Mouse (Mus musculus): Measurements from ENCODE around the gene Nap1l4.

Nap1l4 gene

DNA sequence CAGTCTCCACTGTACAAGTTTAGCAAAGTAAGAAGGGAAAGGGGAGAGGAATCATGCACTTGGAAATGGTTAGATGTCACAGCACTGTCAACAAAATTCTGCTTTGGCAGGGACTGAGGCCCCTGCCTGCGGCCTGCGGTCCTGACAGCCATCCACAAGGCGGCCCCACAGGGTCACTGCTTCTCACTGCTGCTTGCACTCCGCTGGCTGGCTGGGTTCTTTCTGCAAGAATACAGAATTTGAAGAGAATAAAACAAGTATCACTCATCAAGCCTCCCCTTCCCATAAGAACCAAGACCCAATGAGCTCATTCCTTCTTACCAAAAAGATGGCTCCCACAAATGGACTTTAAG, 34.5 kb downstream of the Nap1l4 start:
- DNase-seq: no peak

DNA sequence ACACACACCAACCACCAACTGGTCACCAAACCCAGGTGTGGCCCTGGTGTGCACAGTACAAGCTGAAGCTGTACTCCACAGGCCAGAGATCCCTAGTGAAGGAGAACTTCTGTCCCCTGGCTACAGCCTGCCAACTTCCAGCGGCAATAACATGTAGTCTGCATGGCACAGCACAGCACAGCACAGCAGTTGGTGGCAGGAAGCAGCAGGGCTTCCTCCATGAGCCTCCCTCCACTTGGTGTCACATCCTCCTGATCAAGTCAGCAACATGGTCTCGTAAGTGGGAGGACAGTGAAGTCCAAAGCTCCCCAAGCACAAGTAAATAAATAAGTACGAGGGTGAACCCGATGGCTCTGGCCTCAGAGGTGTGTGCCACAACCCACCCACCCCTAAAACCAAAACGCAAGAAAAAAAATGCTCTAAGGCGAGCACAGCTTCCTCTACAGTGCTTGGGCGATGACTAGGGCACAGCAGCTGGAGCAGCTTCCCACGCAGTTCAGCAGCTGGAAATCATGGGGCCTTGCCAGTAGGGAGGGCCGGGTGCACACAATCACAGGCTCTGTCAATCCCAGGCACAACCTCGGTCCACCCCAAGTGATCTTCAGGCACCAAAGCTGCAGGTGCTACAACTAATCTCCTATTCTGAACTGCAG, 35.0 kb downstream of the Nap1l4 start:
- no peak for DNase-seq

DNA sequence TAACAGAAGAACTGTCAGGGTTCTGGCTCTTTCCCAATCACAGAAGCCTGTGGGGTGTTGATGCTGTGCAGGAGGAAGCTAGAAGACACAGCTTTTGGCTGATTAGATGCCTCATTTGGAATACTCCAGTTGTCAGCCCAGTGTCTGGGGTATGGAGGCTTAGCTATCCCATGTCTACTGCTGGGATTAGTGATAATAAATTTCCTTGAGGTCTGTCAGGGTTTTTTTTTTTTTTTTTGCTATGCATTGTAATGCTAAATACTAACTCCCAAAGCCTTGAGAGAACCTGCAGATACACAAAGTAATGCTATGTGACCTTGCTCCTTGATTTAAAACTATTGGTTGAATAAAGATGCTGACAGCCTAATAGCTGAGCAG, 37.6 kb downstream of the Nap1l4 start:
- no peak for DNase-seq

DNA sequence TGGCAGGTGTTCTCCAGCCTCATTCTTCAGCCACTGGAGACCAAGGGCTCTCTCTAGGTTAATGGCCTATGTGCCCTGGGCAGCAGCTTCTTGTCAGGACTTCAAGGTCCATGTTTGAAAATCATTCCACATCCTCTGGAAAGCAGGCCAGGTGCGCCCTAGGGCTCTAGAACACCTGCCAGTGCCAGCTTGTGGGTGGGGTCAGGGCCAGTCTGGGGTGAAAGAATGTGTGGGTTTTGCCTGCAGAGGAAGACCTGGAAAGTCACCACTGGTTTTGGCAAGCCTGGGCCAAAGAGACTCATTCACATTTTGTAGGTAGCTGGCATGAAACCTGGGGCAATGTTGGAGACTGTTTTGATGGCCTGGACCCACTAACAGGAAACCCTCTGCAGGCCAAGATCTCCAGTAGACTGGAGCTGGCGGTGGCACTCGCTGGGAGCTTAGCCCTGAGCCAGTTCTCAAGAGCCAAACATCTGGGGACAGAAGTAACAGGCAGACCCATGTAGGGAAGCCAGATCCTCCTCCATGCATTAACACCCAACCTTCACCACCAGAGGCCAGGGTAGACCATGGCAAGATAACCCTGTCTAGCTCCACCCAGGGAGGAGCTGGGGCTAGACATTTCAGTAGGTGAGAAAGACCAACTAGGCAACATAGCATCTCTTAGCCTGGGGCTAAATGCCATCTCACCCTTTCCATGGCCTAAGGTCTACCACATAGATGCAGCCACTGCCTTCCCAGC, 38.1 kb downstream of the Nap1l4 start:
- DNase-seq: no peak

DNA sequence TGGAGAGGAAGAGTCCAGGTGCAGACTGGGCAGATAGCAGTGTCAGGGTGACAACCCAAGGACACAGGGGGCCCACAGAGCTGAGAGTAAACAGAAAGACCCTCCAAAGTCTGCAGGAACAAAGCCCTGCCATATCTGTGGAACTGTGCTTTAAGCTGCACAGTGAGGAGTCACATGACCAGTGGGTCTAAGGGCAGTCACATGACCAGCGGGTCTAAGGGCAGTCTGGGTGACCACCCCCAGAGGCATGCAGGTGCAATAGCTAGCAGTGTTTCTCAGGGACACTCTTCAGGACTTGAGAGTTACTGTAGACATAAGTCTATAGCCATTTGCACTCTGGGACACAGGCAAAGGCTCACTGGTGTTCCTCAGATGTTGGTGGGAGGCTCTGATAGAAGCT, 39.3 kb downstream of the Nap1l4 start:
- no peak for DNase-seq

DNA sequence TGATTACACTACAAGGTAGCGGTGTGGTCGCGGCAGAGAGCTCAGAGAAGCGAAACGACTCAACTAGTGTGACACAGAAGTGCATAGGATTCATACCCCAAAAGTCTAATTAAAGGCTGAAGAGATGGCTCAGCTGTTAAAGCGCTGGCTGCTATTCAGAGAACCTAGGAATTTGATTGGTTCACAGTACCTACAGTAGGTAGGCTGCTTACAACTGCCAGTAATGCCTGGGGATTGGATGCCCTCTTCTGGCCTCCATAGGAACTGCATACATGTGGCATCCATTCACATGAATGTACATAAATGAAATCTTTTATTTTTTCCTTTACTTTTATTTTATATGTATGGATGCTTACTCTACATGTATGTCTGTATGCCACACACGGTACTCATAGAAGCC, 42.2 kb downstream of the Nap1l4 start:
- DNase-seq: peak; percentile 72 to 79

DNA sequence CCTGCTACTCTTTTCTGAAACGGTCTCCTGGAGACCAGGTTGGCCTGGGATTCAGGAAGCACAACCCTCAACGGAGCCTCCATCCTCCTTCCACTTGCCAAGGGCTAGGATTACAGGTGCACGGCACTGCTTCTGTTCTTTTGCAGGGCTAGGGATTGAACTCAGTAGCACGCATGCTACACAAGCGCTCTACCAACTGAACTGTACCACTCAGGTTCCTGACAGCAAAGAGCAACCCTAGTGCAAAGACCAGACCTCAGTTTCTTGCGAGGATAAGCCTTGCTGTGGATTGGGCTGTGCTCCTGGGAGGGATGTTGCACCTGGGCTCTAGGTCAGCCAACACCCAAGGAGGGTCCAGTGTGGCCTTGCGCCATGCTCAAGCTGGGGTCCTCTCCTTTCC, 42.6 kb downstream of the Nap1l4 start:
- no peak for DNase-seq

DNA sequence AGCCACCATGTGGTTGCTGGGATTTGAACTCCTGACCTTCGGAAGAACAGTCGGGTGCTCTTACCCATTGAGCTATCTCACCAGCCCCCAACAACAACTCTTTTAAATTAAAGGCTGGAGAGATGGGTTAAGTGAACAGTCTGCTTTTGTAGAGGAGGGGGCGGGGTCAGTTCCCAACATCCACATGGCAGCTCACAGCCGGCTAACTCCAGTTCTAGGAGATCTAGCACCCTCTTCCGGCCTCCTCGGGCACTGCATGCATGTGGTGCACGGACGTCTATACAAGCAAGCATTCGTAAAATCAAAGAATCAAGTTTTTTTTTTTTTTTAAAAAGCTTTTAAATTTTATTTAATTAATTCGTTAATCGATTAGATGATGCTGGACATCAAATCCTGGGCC, 43.1 kb downstream of the Nap1l4 start:
- peak; percentile 75 to 87 for DNase-seq

DNA sequence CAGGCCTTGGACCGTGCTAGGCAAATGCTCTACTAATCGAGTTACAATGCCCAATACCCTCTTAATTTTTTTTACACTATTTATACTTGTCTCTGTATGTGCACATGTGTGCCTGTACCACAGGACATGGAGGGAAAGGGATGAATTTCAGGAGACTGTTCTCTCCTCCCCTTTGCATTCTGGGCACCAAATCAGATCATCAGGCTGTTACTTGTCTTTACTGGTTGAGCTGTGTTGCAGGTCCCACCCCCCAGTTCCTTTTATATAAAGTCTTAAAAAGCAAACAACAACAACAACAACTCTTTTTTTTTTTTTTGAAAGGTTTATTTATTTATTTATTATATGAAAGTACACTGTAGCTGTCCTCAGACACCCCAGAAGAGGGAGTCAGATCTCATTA, 43.5 kb downstream of the Nap1l4 start:
- no peak for DNase-seq

DNA sequence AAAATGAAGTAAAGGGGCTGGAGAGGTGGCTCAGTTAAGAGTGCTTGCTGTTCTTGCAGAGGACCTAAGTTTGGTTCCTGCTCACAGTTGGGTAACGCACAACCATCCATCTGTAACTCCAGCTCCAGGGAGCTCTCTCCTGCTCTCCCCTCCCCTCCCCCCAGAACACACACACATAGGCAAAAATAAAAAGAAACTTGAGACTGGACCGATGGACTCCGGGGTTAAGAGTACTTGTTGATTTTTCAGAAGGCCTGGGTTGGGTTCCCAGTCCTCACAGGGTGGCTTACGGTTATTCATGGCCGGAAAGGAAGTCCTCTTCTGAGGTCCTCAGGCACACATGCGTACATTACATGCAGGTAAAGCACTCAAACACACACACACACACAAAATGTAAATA, 45.0 kb downstream of the Nap1l4 start:
- no peak for DNase-seq

DNA sequence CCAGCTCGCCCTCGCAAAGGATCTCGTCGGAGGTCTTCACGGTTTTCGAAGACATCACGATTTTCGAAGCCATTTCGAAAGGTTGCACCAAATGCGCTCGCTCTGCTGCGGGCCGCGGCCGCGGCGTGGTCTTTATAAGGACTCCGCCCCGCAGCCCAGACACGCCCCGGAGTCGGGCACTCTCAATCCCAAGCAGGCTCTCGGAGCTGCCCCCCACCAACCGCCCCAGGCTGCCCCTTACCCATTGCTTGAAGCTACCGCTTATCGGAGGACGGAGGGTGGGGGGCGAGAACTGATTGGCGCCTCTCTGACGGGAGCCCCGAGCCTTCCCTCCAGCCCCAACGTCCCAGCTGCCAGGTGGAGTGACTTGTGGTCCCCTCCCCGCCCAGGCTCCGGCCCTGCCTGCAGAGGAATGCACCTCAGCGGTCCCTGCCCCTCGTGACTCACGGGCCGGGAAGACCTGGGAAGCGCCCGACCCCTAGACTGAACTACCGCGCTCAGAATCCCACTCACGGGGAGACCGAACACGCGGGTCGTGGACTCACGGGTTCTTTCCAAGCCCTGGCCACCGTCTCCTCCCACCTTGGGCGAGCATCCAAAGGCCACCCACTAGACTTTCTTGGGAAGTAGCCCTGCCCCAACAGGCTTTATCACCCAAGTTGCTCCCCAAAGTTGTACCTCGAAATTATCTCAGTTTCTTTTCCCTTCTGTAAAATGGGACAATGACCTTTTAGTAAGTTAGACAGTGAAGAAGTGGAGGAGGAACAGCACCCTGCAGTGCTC, 46.3 kb downstream of the Nap1l4 start, which contains the start of gene Phlda2:
Gene Phlda2 (minus strand): TSS at position 733 of the 783 bp plus-strand sequence.
- no peak for DNase-seq

DNA sequence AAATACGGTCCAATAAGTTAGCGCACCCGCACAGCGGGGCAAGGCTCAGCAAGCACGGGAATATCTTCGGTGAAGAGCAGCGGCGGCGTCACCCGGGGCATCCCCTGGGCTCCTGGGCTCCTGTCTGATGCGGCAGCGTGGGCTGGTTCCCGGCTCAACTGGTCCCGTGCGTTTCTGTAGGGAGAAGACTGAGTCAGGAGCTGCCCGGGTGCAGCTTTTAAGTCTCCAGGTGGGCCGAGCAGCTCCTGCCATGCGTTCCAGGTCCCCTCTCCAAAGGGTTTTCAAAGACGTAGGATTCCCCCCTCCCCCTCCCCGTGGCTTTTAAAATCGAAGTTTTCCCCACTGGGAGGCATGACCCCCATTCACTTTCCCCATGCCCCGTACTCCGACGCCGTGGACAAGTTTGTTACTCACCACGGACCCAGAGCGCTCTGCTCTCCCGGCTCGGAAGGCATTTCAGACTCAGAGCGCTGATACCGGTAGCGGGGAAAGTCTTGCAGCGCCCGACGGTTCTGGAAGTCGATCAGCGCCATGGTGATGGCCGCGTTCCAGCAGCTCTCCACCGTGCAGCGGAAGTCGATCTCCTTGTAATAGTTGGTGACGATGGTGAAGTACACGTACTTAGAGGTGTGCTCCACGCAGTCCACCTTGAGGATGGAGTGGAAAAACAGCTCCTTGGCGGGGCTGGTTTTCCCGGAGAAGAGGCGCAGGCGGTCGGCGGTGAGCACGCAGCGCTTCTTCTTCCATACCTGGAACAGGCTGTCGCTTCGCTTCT, 47.1 kb downstream of the Nap1l4 start:
- DNase-seq: peak; percentile 50 to 58

DNA sequence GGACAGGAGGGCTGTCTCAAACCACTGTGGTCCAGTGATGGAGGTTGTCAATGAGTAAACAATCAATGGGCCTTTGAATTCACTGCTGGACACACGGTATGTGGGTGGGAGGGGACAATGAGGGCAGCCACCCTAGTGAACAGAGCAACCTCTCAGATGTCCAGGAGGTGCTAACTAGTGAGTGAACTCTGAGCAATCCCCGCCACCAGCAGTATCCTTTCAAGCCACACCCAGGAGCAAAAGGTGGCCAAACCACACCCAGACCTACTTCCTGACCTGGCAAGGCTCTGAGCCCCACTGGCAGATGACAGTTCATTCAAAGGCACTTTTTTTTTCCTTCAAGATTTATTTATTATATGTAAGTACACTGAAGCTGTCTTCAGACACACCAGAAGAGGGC, 48.0 kb downstream of the Nap1l4 start:
- no peak for DNase-seq

DNA sequence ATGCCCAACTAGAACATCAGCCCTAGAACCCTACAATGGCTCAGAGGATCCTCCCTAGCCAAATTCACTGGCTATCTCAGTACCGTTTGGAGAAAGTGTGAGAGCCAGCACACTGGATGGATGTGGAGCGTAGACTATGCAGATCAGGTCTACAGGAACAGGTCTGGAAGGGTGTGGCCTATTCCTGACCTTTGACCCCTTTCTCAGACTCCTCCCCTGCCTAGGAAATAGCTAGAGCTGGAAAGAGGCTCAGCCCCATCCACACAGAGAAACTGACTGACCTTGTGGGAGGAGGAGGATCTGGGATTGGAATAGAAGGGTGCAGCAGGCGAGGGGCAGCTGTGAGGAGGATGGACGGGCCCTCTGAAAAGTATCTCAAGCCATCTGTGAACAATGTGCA, 50.3 kb downstream of the Nap1l4 start:
- no peak for DNase-seq

DNA sequence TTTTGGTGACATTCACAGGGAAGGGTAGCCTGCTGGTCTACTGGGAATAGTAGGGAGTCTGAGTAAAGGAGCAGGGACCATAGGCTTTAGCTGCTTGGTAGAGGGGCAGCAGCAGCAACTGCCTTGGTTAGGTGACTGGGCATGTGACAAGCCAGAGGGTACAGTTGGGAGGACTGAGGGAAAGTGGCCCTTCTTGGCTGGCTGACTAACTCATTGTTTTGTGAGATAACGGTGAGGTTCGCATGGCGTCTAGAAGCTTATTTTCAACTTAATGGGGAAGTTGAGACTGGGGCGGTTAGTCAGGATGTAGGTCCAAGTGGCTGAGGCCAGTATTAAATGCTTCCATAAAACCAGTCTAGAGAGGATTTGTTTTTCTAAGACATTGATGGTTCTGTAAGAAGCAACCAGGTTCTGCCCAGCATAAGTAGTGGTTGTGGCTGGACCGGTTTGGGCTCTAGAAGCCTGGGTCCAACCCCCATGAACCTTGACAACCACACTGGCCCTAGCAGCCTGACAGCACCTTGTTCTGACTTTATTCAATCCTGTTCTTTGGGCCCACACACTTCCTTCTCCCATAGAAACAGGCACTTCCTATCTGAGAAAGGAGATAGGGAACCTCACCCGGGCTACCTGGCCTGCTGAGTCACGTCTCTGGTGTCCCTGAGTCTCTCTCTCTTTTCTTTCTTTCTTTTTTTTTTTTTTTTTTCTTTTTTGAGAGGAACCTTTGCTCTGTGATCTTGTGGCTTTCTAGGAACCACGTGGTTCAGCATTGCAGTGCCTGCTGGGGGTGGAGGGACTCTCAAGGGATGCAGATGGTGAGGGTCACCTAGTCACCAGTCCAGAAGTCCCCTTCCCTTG, 53.6 kb downstream of the Nap1l4 start:
- DNase-seq: no peak

DNA sequence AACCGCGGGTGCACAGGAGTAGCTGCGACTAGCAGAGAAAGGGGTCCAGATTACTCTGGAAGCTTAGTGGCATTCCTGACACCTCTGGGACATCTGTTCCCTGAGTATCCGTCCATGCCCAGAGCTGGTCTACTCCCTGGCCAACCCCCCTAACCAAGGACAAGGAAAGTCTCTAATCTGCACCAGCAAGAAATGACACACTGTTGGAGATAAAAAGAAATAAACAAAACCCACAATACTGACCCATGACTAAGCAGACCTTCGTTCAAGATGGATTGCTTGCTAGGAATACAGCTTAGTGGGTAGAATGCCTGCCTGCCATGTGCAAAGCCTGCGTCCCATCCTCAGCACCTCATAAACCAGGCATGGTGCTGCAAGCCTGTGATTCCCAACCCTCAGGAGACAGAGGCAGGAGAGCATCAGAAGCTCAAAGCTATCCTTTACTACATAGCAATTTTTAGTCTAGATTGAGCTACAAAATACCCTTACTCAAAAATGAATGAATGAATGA, 55.2 kb downstream of the Nap1l4 start:
- no peak for DNase-seq

DNA sequence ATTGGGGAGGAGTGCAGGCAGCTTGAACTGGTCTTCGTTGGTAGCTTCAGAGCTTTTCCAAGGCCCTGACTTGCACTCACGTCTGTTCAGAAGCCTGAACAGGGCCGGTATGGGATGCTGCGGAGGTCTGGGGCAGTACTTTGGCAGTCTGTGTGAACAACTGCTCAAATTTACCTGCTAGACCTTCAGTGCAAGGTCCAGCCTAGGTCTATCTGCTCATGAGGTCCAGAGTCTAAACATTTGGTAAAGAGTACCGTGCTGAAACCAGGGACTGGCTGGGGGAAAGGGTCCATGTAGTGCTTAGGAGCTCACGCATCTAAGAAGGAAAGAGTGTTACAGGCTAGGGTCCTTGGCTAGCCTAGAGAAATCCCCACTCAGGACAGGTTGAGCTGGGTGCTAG, 59.2 kb downstream of the Nap1l4 start:
- no peak for DNase-seq

DNA sequence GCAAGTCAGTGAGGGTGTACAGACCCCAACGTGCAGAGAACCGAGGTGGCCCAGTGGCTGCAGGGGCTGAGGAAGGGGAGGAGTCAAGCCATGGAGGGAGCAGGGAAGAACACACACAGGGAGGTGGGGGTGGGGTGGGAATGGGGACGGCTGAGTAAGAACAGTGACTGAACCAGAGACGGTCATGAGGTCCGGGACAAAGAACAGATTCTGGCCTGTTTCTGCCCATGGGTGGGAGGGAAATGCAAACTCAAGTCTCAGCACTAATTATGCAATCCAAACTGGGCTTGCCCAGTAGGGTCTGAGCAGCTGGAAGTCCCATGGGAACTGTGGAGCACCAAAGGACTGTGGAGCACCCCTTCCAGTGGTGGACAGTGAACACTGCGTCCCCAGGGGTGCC, 66.4 kb downstream of the Nap1l4 start:
- DNase-seq: no peak

DNA sequence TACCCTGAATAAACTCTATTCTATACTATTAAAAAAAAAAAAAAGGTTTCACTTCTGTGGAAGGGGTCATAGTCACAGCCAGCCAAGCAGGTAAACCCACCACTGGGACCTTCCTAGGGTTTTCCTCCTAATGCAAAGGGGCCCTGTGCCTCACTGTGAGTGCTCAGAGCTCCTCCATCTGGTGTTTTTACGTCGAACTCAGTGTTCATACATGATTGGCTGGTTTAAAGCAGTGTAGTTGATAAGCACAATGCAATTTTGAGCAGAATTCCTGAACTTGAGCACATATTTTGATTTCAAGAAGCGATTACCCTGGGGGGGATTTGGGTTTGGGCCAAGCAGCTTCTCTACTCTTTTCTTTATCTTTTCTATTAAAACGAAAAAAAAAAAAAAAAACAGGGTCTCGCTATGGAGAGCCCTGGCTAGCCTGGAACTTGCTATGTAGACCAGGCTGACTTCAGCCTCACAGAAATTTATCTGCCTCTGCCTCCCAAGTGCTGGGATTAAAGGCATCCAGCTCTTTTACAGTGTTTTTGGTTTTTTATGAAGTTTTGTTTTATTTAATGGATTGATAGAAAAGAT, 67.0 kb downstream of the Nap1l4 start:
- DNase-seq: no peak

DNA sequence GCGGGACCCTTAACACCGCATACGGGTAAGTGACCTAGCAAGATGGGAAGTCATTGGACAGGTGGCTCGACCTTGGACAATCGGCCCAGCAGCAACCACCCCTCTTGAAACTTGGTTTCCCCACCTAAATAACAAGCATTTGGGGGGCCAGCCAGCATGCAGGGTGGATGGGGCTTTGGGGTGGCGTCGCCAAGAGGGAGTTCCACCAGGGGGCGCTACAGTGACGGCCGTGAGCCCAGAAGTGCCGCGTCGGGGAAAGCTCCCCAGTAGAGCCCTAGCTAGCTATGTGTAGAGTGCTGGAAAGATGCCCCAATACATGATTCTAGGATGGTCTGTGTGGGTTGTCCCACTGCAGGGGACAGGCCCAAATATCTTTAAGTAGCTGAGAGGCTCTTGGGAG, 68.4 kb downstream of the Nap1l4 start:
- peak; percentile 54 to 73 for DNase-seq

DNA sequence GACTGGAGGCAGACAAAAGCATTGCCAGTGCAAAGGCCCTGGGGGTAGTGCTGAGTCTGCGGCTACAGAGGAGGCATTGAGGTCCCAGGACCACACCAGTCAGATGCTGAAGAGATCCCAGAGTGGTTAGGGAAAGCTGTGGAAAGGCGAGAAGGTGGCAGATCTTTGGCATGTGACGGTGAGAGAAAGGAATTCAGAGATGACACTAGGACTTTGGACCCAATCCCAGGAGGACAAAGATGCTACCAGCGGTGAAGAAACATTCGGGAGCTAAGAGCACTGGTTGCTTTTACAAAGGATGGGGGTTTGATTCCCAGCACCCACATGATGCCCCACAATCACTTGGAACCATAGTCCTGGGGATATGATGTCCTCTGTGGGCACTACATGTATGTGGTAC, 71.1 kb downstream of the Nap1l4 start:
- no peak for DNase-seq
